Mouse (Mus musculus) small intestine, adult 2 months (tissue): ENCODE measurements around the gene Dip2c.

Experiments used
- CTCF ChIP-seq: fragments of 200-500 bp; IDR thresholded peaks from 2 replicates; pipeline ENCODE4 v1.5.1; 2012; ENCODE audit warnings: low read depth, mild to moderate bottlenecking, control low read depth, inconsistent platforms, low read length, moderate library complexity, mixed read lengths; ENCODE audit not compliant: insufficient replicate concordance, insufficient read length; ENCODE audit errors: extremely low read depth
- POLR2A ChIP-seq: fragments of 200-500 bp; IDR thresholded peaks from 2 replicates; pipeline ENCODE4 v1.6.1; 2012; ENCODE audit warnings: low read depth, mild to moderate bottlenecking, control low read depth, inconsistent platforms, low read length, moderate library complexity

DNA sequence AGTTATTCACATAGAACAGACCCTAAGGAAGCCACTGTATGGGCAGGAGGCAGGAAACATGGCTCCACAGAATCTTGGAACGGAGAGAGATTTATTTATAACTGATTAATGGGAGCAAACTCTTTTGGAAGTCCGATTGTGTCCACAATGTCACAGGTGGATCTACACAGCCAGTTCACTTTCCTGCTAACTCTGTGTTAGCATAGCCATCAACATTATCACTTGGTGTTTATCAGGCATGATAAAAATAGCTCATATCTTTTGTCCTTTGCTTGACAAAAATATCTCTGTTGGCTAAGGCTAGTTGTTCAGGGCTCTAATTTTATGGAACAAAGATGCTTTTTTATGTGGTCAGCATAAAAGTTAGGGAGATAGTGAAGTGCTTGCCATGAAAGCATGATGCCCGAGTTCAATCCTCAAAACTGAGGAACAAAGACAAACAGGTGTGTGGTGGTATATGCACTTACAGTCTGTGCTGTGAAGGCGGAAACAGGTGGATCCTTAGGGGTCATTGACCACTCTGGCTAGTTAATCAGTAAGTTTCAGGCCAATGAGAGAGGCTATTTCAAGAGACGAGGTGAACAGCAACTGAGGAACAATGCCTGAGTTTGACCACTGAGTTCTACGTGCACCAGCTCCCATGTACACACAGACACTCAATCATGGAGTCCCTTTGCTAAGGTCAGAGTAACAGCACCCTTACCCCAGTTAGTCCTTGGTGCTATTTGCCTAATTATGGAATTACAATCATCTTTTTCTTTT, 169.4 kb downstream of the Dip2c start:
- no peak for TF ChIP-seq POLR2A
- TF ChIP-seq CTCF = no peak
